Mouse (Mus musculus) cerebellum, adult 11-12 months (tissue): ENCODE results near the gene Zfp12.
"Not testable (repeated sequence)": the region's sequence is repeated elsewhere in the genome, so short reads cannot be mapped to it uniquely, and the experiment has no call there.

Experiments
- DNase-seq: peaks from one replicate; pipeline ENCODE4 v3.0.0; 2022

Gene Zfp12

DNA sequence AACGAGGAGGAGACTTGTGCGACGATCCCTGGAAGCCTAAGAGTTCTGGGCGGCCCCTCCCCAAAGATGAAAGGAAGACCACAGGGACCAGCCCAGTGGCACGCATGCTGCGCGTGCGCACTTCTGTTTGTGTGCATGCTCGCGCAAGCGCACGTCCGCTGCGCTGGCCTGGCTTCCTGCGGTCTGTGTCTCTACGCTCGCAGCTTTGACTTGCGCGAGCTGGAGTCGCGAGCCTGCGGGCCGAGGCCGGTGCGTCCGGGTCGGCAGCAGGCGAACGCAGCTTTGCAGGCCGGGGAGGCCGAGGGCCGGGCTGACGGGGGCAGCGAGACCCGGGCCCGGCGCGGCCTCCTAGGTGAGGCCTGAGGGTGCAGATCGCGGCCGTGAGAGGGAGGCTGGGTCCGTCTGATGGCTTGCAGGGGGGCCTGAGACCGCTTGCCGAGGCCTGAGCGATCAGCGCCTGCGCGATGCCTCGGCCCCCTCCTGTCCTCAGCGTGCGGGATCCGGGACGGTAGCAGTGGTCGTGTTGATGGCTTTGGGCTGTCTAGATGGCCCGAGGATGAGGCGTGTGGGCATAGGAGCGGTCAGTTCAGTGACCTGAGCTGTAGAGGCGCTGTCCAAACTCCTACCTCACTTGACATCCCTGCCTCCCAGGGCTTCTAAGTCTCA, at the start of gene Zfp12:
Gene Zfp12, plus strand, starts transcription at position 136 of the 666 bp plus-strand sequence.
- peak; percentile 97 for DNase-seq

DNA sequence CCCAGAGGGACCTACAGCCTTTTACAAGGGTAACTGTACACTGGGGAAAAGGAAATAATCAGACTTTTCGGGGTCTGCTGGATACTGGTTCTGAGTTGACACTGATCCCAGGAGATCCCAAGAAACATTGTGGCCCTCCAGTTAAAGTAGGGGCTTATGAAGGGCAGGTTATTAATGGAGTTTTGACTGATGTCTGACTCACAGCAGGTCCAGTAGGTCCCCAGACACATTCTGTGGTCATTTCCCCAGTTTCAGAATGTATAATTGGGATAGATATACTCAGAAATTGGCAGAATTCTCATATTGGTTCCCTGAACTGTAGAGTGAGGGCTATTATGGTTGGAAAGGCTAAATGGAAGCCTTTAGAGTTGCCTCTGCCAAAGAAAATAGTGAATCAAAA, 46.9 kb upstream of the Zfp12 start:
- not testable (repeated sequence) for DNase-seq

DNA sequence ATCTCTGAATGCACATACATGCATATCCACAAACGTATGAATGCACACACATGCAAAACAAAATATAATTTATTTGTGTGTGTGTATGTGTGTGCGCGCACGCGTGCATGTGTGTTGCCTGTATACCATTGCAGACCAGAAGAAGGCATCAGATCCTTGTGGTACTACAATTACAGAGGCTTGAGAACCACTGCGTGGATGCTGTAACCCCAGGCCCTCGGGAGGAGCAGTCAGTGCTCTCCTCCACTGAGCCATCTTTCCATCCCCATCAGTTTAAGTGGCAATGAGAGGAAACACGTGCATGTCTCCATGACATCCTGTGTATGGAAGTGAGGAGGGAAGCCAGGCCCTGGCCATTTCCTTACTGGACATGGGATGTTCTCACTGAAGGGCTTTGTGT, 42.2 kb upstream of the Zfp12 start:
- no peak for DNase-seq

DNA sequence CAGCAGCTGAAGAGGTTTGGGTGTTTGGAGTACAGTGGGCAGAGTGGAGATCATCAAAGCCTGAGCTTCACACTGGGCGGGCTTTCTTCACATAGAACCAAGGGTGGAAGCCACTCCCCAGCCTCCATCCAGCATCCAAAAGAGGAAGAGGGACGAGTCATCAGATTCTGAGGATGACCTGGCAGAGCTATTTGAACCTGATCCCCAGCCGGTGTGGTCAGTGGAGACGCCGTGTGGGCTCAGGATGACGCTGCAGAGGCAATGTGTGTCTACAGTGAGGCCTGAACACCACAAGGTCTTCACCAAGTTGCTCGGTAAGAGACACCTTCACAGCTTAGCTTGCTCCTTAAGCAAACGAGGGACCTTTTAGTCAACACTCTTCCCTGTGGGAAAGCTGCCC, 40.2 kb upstream of the Zfp12 start:
- not testable (repeated sequence) for DNase-seq

DNA sequence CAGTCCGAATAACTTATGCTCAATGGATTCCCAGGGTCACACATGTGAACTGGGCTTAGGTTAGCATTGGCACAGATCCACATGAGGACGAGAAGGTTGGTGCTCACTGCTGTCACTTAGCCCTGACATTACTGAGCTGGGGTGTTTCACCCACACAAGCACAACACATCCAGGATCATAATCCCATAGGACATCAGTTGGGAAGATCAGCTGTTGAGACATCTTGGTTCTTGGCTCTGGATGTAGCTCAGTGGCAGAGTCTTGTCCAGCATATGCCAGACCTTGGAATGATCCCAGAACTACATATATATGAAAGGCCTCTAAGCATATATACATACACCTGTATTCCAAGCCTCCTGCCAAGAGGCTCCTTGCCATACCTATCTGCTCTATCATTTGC, 39.8 kb upstream of the Zfp12 start:
- DNase-seq, result no peak

- DNase-seq, result no peak
Measured at GRCm38 (mm10) chr5:143196506-143196905, 38.5 kb upstream of the Zfp12 start.

- no peak for DNase-seq
Measured at GRCm38 (mm10) chr5:143205015-143205414, 29.9 kb upstream of the Zfp12 start.

DNA sequence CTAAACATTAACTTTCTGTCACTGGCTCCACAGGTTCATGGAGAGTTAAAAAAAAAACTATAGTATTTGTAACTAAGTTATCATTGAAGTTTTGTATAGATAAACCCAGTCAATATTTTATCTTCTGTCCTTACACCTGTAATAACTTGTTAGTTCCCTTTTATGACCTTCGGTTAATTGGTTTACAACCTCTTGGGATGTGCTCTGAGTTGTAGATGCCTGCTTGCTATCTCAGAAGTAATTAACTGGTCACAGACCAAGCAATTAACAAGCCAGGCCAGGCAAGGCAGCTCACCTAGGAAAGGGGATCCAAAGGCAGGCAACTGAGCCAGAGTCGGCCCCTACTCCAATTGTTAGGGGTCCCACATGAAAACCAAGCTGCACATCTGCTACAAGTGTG, 21.1 kb upstream of the Zfp12 start:
- DNase-seq, result no peak

- DNase-seq, result no peak
Measured at GRCm38 (mm10) chr5:143220996-143221395, 14.0 kb upstream of the Zfp12 start.

- no peak for DNase-seq
Measured at GRCm38 (mm10) chr5:143222287-143222686, 12.7 kb upstream of the Zfp12 start.

DNA sequence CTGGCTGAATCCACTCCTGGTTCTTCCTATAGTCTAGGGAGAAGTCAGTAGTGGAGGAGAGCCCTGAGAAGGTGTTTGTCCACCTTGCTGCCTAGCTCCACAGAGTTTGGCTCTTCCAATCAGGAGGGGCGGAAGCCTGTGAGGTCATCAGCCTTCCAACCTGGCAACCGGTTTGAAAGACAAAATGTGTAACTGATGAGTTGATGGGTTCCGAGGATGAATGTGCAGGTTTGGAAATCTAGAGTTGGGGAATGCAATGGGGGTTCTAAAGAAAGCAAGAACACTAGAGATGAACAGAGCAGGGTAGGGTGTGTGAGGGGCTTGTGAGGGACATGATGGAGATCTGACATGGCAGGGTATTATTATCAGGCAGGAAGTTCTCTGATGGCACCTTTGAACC, 8.2 kb upstream of the Zfp12 start, which contains the start of gene Spdye4a:
Gene Spdye4a, minus strand, starts transcription at position 101 of the 400 bp plus-strand sequence.
- no peak for DNase-seq

GRCm38 (mm10) chr5:143236036-143236435, 1.1 kb downstream of the Zfp12 start:
- no peak for DNase-seq

DNA sequence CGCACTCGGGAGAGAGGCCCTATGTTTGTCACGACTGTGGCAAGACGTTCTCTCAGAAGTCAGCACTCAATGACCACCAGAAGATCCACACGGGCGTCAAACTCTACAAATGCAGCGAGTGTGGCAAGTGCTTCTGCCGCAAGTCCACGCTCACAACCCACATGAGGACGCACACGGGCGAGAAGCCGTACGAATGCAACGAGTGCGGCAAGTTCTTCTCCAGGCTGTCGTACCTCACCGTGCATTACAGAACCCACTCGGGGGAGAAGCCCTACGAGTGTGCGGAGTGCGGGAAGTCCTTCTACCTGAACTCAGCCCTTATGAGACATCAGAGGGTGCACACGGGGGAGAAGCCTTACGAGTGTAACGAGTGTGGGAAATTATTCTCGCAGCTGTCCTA, 10.0 kb downstream of the Zfp12 start:
- DNase-seq, result no peak

- DNase-seq, result peak; percentile 55
Measured at GRCm38 (mm10) chr5:143252039-143252438, 17.1 kb downstream of the Zfp12 start.

- DNase-seq, result no peak
Measured at GRCm38 (mm10) chr5:143252791-143253185, 17.8 kb downstream of the Zfp12 start.

DNA sequence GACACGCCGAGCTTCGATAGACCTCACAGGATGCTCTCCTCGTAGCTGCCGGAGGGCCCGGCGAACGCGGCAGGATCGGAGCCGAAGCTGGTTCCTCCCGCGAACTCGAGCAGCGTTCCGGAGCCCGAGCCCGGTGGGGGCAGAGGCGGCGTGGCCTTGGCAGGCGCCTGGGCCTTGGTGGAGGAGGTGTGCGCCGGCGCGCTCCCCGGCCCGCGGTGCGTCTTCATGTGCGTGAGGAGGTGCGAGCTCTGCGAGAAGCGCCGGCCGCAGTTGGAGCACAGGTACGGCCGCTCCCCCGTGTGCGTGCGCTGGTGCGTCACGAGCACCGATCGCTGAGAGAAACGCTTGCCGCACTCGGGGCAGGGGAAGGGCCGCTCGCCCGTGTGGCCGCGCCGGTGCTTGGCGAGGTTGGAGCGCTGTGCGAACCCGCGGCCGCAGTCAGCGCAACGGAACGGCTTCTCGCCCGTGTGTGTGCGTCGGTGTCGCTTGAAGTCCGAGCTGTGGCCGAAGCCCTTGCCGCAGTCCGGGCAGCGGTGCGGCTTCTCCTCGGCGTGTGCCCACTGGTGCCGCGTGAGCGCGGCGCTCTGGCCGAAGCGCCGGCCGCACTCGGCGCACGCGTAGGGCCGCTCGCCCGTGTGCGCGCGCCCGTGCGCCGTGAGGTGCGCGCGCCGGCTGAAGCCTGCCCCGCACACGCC, 18.4 kb downstream of the Zfp12 start:
- DNase-seq, result peak; percentile 76

DNA sequence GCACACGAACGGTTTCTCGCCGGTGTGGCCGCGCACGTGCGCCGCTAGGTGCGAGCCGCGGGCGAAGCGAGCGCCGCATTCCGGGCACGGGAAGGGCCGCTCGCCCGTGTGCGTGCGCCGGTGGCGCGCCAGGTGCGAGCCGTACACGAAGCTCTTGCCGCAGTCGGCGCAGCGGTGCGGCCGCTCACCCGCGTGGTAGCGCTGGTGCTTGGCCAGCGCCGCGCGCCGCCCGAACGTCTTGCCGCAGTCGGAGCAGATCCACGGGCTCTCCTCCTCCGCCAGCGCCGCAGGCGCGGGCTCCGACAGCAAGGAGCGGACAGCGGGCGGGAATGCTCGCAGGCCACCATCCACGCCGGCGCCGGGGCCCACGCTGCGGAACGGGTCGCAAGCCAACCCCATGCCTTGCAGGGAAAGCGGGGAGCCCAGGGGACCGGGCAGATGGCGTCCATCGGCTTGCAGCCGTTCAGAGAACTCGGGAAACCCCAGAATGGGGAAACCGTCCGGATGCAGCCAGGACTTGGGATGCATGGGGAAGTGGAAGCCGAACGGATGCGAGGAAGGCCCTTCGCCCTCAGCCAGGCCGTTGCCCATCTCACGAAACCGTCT, 19.0 kb downstream of the Zfp12 start:
- peak; percentile 70 for DNase-seq

GRCm38 (mm10) chr5:143254487-143255130, 19.6 kb downstream of the Zfp12 start:
- DNase-seq, result peak; percentile 57

- no peak for DNase-seq
Measured at GRCm38 (mm10) chr5:143255131-143255519, 20.2 kb downstream of the Zfp12 start.

DNA sequence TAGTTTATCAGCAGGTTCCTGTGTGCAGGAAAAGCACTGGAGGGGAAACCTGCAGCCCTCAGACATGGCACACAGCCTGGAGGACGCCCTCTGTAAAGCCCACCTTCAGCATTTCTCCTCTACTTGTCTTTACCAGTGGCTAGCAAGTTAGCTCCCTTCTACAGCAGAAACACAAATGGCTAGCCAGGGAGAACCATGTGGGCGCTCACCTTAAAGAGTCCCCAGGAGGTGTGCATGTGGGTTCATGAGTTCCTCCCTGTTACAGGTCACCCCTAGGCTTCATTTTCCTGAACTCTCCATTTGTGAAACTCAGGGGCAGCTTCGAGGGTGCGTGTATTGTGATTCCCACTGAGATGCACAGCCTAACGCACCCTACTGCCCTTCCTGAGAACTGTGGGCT, 20.8 kb downstream of the Zfp12 start:
- DNase-seq, result no peak

GRCm38 (mm10) chr5:143261636-143262035, 26.7 kb downstream of the Zfp12 start:
- DNase-seq, result no peak

DNA sequence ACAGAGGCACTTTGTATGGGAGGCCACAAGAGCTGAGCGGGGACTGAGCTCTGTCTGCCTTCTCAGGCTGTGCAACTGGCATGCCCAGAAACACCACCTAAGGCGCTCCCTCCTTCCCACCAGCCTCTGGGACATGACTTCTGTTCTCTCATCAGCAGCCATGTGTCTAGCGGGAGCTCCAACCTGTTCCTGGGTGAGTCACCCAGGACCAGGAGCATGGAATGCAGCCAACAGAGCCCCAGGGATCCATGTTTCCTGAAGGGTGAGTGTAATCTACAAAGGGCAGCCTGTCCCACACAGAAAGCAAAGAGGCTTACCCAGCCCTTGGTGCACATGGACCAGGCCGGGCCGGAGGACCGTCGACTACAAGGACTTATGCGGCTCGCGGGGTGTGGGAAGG, 29.7 kb downstream of the Zfp12 start:
- no peak for DNase-seq

DNA sequence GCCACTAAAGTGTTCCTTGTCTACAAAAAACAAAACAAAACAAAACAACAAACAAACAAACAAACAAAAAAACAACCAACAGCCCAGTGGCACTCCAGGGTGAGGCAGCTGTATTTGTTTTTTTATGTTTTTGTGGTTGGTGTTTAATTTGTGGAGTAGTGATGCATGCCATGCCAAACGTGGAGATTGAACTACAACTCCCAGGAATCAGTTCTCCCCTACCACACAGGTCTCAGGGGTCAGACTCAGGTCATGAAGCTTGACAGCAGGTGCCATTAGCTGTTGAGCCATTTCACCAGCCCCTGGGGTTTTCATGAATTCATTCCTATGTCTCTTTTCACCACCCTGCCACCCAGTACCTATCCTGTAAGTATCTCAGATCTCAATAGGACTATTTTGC, 30.4 kb downstream of the Zfp12 start:
- DNase-seq, result no peak

DNA sequence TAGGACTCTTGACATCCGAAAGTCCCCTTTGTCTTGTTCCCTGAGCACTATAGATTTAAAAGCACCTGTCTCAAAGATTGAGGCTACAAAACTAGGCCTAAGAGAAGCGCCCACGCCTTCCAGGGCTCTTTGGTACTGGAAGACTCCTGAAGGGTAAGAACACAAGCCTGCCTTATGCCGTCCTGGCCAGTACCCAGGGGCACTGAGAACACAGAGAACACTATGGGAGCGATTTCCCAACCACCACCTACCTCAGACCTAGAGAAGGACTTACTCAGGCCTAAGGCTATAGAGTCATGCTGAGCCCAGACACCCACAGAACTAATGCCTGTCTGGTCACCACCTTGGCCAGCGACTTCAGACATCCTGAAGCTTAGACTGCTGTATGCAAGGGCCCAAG, 31.8 kb downstream of the Zfp12 start:
- no peak for DNase-seq
